Mouse (Mus musculus): ENCODE measurements around the gene Prr15l. TPM values are rescaled to one million over a fixed set of nuclear protein-coding genes. Genes with fewer than 3 reads are reported as not detected.

Gene Prr15l
- 36.3 TPM for polyA plus RNA-seq (2015; fragmentation: Illumina TruSeq; extraction: RNeasy Lipid Tissue Mini Kit (QIAGEN cat#74804); ENCODE audit: insufficient read depth, low read depth, low replicate concordance)

GRCm38 (mm10) chr11:96928088-96928487, at the start of gene Prr15l:
Gene Prr15l (plus strand): TSS chr11:96928104.

GRCm38 (mm10) chr11:96916044-96916884, 11.6 kb upstream of the Prr15l start, which contains the start of gene Cdk5rap3:
Gene Cdk5rap3 (minus strand): TSS chr11:96916496.

GRCm38 (mm10) chr11:96943746-96944304, 15.9 kb downstream of the Prr15l start, which contains the start of gene Pnpo:
Gene Pnpo (minus strand): TSS chr11:96943986.

GRCm38 (mm10) chr11:96982859-96983258, 55.0 kb downstream of the Prr15l start, which contains the start of gene Sp2:
Gene Sp2 (minus strand): TSS chr11:96982959.

Other genes with a start within 250 kb of the Prr15l start
- 7.6 TPM for gene Snx11, start 150.5 kb upstream of the Prr15l start, polyA plus RNA-seq (2015; fragmentation: Illumina TruSeq; extraction: RNeasy Lipid Tissue Mini Kit (QIAGEN cat#74804); ENCODE audit: insufficient read depth, low read depth, low replicate concordance)
- gene Cbx1, start 139.0 kb upstream of the Prr15l start, polyA plus RNA-seq (2015; fragmentation: Illumina TruSeq; extraction: RNeasy Lipid Tissue Mini Kit (QIAGEN cat#74804); ENCODE audit: insufficient read depth, low read depth, low replicate concordance), result 10.8 TPM
- gene Nfe2l1, start 98.1 kb upstream of the Prr15l start, polyA plus RNA-seq (2015; fragmentation: Illumina TruSeq; extraction: RNeasy Lipid Tissue Mini Kit (QIAGEN cat#74804); ENCODE audit: insufficient read depth, low read depth, low replicate concordance), result 32.6 TPM
- gene Copz2, start 78.2 kb upstream of the Prr15l start, polyA plus RNA-seq (2015; fragmentation: Illumina TruSeq; extraction: RNeasy Lipid Tissue Mini Kit (QIAGEN cat#74804); ENCODE audit: insufficient read depth, low read depth, low replicate concordance), result 123 TPM
- gene Cdk5rap3, start 11.6 kb upstream of the Prr15l start, polyA plus RNA-seq (2015; fragmentation: Illumina TruSeq; extraction: RNeasy Lipid Tissue Mini Kit (QIAGEN cat#74804); ENCODE audit: insufficient read depth, low read depth, low replicate concordance), result 40.0 TPM
- 8.0 TPM for gene Pnpo, start 15.9 kb downstream of the Prr15l start, polyA plus RNA-seq (2015; fragmentation: Illumina TruSeq; extraction: RNeasy Lipid Tissue Mini Kit (QIAGEN cat#74804); ENCODE audit: insufficient read depth, low read depth, low replicate concordance)
- gene Sp2, start 54.9 kb downstream of the Prr15l start, polyA plus RNA-seq (2015; fragmentation: Illumina TruSeq; extraction: RNeasy Lipid Tissue Mini Kit (QIAGEN cat#74804); ENCODE audit: insufficient read depth, low read depth, low replicate concordance), result 3.1 TPM
- 0.30 TPM for gene Sp6, start 85.3 kb downstream of the Prr15l start, polyA plus RNA-seq (2015; fragmentation: Illumina TruSeq; extraction: RNeasy Lipid Tissue Mini Kit (QIAGEN cat#74804); ENCODE audit: insufficient read depth, low read depth, low replicate concordance)
- 4.0 TPM for gene Scrn2, start 101.8 kb downstream of the Prr15l start, polyA plus RNA-seq (2015; fragmentation: Illumina TruSeq; extraction: RNeasy Lipid Tissue Mini Kit (QIAGEN cat#74804); ENCODE audit: insufficient read depth, low read depth, low replicate concordance)
- not detected for gene Lrrc46, start 113.3 kb downstream of the Prr15l start, polyA plus RNA-seq (2015; fragmentation: Illumina TruSeq; extraction: RNeasy Lipid Tissue Mini Kit (QIAGEN cat#74804); ENCODE audit: insufficient read depth, low read depth, low replicate concordance)
- gene Mrpl10, start 113.5 kb downstream of the Prr15l start, polyA plus RNA-seq (2015; fragmentation: Illumina TruSeq; extraction: RNeasy Lipid Tissue Mini Kit (QIAGEN cat#74804); ENCODE audit: insufficient read depth, low read depth, low replicate concordance), result 12.3 TPM
- 3.8 TPM for gene Osbpl7, start 122.5 kb downstream of the Prr15l start, polyA plus RNA-seq (2015; fragmentation: Illumina TruSeq; extraction: RNeasy Lipid Tissue Mini Kit (QIAGEN cat#74804); ENCODE audit: insufficient read depth, low read depth, low replicate concordance)
- gene Tbx21, start 187.2 kb downstream of the Prr15l start, polyA plus RNA-seq (2015; fragmentation: Illumina TruSeq; extraction: RNeasy Lipid Tissue Mini Kit (QIAGEN cat#74804); ENCODE audit: insufficient read depth, low read depth, low replicate concordance), result not detected
- gene Tbkbp1, start 223.4 kb downstream of the Prr15l start, polyA plus RNA-seq (2015; fragmentation: Illumina TruSeq; extraction: RNeasy Lipid Tissue Mini Kit (QIAGEN cat#74804); ENCODE audit: insufficient read depth, low read depth, low replicate concordance), result 5.3 TPM

Measured in pancreas, adult 10 weeks (tissue).